Mouse (Mus musculus) layer of hippocampus, adult 18-20 months (tissue): Measurements from ENCODE around the gene Gm44579. TPM values are rescaled to one million over a fixed set of nuclear protein-coding genes. Genes with fewer than 3 reads are reported as not detected.

ENCODE experiments used
- DNase-seq, 2 experiments: peaks; one replicate each; pipeline ENCODE4 v3.0.0; 2022; ENCODE audit warnings: low spot score in 2 of 2
- long read RNA-seq: library from polyadenylated mRNA; stranded (forward); transcript quantifications from one replicate; pipeline ENCODE4 v2.0.0, GENCODE M21; 2021
- total RNA-seq, 2 experiments: library from RNA; stranded (reverse); gene quantifications; 2 replicates each; pipeline ENCODE4 v1.2.3; 2021

The Gm44579 gene
- total RNA-seq, result under 1 TPM in 1 of 2 experiments, not detected in 1; 0.25 TPM
- long read RNA-seq, partial matches to known transcripts, result 0 of 1 reads
- long read RNA-seq, other reads (novel, unspliced or antisense), result 1 of 1 reads

- peak in 1 of 2 experiments; percentile 2 for DNase-seq
Observed at GRCm38 (mm10) chr15:98220877-98221276, at the start of gene Gm44579, which contains the start of gene Olfr287. TSS of gene Gm44579 (minus strand) at chr15:98220977. TSS of gene Olfr287 (minus strand) at chr15:98221056.

GRCm38 (mm10) chr15:98257776-98258175 is 37.0 kb upstream of the Gm44579 start:
- DNase-seq, result no peak

DNA sequence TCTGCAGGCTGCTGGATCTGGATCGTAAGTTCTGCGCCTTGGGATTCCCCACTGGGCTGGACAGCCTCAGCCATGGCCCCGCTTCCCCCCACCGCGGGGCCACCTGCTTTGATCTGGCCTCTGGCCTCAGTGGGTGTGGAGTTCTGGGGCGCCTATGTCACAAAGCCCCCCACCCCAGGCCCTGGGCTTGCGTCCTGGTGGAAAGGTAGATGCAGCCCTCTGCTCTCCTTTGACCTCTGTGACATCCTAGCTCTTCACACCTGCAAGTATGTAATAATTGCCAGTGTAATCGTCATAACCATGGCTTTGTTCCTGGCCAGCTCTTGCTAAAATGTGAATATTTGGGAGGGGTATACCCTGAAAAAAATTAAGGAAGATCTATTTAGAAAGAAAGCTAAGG is 36.4 kb upstream of the Gm44579 start, which contains the start of gene H1fnt:
H1fnt (minus strand) TSS at position 101 of the 400 bp plus-strand sequence.
- DNase-seq, result no peak

DNA sequence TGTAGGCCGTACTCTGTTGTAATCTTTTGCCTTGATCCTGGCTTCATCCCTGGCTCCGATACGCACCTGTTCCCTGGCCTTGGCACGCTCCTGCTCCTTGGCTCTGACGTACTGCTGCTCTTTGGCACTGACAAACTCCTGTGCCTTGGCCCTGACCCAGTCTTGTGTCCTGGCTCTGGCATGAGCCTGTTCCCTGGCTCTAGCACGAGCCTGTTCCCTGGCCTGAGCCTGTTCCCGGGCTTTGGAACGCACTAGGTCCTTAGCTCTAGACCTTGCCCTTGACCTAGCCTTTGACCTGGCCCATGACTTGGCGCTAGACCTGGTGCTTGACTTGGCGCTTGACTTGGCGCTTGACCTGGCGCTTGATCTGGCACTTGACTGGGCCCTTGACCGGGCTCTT is 35.5 kb upstream of the Gm44579 start:
- no peak for DNase-seq

DNA sequence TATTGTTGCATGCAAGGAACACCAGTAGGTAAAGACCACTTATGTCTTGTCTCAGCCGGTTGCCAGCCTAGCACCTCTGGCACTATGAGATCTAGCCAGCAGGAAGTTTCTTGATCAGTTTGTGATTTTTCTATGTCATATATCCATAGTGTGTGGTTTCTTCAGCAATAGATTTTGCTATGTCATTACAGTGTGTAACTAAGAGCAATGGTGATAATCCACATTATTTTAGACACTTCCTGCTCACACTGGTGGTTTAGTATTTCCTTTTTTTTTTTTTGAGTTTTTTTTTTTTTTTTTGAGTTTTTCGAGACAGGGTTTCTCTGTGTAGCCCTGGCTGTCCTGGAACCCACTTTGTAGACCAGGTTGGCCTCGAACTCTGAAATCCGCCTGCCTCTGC is 14.7 kb upstream of the Gm44579 start:
- DNase-seq, result no peak

- DNase-seq, result no peak
Observed at GRCm38 (mm10) chr15:98234350-98234749, 13.6 kb upstream of the Gm44579 start, which contains the start of gene Olfr286. TSS of gene Olfr286 (minus strand) at chr15:98234450.

GRCm38 (mm10) chr15:98226096-98226495 is 5.3 kb upstream of the Gm44579 start:
- DNase-seq, result no peak

GRCm38 (mm10) chr15:98225610-98226009 is 4.8 kb upstream of the Gm44579 start:
- no peak for DNase-seq

- DNase-seq, result no peak
Observed at GRCm38 (mm10) chr15:98222377-98222776, 1.6 kb upstream of the Gm44579 start.

GRCm38 (mm10) chr15:98214130-98214529 is 6.6 kb downstream of the Gm44579 start:
- no peak for DNase-seq

- no peak for DNase-seq
Observed at GRCm38 (mm10) chr15:98213336-98213870, 7.4 kb downstream of the Gm44579 start.

DNA sequence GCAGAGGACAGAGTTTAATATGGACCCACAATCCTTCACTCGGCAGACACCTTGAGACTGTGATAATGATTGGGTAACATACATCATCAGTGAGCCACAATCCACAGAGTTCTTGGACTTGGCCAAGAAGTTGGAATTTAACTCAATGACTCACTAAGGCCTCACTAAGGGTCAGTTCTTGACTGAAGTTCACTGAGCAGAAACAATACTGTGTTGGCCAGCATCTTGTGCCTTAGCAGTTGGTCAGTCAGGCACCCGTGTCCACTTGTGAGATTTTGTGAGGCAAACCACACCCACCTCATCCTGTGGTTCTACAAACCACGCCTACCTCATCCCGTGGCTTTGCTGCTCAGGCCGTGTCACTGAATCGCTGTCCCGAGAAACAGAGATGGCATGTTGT is 11.1 kb downstream of the Gm44579 start:
- no peak for DNase-seq

DNA sequence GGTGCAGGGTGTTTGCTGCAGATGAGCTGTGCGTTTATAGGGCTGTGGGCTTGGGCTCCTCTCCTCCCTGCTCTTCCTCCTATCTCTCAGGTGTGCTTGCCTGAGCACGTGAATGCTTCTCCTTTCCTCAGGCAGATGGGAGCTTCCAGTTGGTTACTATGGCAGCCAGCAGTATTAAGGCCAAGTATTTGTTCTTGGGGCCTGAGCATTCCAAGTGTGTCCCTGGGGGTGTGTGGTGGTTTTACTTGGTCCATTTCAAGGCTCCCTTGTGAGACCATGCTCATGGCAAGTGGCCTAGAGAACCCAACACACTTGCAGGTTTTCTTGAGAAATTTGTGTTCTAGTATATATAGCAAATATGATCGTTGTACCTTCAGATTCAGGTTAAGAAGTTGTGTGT is 25.3 kb downstream of the Gm44579 start, which contains the start of gene Olfr288:
Olfr288 (minus strand) TSS at position 101 of the 400 bp plus-strand sequence.
- no peak for DNase-seq

GRCm38 (mm10) chr15:98184456-98184855 is 36.3 kb downstream of the Gm44579 start:
- DNase-seq, result no peak

DNA sequence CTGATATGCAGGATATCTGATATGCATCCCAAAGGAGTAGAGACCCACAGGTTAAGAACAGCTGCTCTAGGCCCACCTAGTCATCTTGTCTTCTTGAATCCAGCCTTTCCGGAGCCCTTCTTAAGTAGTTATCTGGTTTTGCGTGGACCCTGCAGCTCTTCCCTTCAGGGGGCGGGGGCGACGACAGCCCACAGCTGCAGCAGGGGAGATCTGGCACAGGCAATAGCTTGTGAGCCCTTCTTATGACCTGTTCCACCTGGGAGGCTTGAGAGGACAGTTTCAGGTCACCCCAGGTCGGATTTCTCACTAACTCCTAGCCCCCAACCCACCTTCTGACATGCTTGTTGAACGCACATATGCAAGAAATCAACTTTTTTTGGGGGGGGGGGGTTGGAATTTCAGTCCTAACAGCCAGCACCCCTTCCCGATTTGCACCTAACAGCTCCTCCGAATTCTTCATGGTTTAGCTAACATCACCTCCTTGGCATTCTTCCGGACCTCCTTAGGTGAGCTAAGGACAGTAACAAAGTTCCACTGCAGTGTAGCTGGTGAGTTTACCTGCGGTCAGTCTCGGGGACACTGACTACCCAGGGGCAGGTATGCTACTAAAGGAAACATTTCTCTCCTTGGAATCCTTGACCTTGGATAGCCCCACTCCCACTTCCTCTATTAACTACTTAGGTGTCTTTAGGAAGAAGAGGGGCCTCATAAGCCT is 38.8 kb downstream of the Gm44579 start:
- no peak for DNase-seq

- peak; percentile 91 for DNase-seq
Observed at GRCm38 (mm10) chr15:98181132-98181711, 39.6 kb downstream of the Gm44579 start.

DNA sequence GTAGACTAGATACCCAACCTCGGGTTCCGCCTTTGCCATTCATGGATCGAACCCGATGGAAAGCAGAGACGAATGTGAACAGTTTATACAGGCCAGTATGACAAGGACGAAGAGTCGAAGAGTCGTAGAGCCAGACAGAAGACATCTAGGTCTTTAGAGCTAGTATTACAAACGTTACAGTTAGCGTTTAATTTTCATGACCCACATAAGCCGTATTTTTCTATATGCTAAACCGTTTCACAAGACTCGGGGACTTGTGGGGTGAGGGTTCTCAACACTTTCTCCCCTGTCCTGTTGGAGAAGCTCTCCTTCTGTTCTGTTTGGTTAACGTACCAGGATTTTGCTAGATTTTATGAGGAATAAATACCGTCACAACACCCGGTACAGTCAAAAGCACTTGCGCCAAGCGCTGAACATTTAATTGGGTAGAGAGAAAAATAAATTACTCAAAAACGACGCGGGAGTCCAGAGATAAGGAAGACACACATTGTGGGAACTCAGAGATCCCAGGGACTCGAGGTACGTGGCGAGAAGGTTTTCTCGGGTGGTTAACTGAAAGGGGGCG is 40.1 kb downstream of the Gm44579 start:
- DNase-seq, result no peak

GRCm38 (mm10) chr15:98177320-98177719 is 43.5 kb downstream of the Gm44579 start:
- DNase-seq, result no peak

- DNase-seq, result peak; percentile 78 to 92
Observed at GRCm38 (mm10) chr15:98173821-98174220, 47.0 kb downstream of the Gm44579 start.

DNA sequence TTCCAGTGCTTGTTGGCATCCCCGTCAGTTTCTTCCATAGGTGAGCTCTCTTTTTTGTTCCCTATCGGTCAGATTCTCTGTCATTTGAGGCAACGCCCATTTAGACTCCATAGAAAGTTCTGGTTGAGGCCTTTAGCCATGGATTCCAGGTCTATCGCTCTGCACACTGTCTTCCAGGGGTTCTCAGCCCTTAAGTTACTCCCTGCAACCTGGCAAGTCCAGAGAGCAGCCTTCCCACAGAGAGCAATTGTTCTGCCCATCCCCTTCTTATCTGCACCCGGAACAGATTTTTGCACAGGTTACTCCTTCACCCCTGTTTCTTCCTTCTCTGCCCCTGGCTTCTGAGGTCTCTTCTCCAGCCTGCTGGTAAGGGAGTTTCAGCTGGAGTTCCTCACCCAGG is 48.7 kb downstream of the Gm44579 start:
- no peak for DNase-seq

- DNase-seq, result no peak
Observed at GRCm38 (mm10) chr15:98170917-98171316, 49.9 kb downstream of the Gm44579 start.

DNA sequence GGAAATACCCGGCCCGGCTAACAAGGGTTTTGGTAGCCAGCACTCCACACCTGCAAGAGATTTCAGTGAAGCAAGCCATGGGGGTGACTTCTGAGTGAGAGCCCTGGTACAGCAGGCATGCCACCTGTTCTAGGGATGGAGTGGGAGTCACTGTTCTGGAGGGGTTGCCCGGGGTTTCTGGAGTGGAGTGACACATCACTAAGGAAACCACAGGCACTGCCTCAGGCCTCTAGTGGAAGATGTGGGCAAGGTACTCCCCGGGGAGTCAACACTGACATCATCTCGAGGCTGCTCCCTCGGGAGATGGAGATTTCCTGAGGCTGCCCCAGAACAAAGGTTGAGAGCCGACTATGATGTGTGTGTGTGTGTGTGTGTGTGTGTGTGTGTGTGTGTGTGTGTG is 50.4 kb downstream of the Gm44579 start:
- DNase-seq, result peak; percentile 54 to 66
